Mouse (Mus musculus): Measurements from ENCODE around the gene Emsy. TPM values are rescaled to one million over a fixed set of nuclear protein-coding genes. Genes with fewer than 3 reads are reported as not detected.

The Emsy gene
- total and polyA plus RNA-seq, 2 experiments from 2014 or later, result 25.8 to 43.0 TPM

DNA sequence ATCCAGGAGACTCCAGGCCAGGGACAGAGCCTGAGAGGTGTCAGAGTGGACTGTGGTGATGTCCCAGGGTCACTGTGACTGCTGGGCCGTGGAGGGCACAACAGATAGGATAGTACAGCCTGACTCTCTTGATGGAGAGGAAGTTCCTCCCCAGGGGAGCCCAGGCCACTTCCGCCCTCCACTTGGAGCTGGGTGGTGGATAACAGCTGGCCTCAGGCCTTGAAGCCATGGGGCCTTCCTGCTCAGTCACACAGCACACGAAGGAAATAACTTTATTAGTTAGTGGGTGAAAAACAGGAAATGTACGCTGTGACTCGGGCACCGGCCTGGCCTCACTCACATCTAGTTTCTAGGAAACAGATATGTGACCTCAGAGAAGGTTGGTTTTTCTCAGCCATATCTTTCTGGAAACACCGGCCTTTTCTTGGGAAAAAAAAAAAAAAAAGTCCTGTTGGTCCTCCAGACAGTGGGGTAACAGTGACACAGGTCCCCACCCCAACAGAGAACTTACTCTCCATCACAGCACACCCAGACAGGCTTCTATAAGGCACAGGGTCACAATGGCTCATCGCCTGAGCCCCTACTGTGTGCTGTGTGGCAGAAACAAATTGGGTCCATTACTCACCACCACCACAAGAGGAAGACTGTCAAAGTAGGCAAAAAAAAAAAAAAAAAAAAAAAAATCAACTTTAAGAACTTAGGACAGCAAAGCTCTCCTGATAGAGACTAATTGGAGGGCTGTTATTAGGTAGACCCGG is 91.8 kb downstream of the Emsy start:
- H3K27ac ChIP-seq (ENCODE audit: low read depth, low read length), result no peak overlapping the region
- H3K9me3 ChIP-seq (ENCODE audit: low read length), result no peaks in the 10 kb centered on the region
- no peaks in the 10 kb centered on the region for H3K4me1 ChIP-seq (ENCODE audit: insufficient read depth, low read length)
- no peak for DNase-seq (ENCODE audit: low spot score)
- H3K36me3 ChIP-seq (ENCODE audit: insufficient read depth, low read length), result no peaks in the 10 kb centered on the region
- TF ChIP-seq CTCF (IDR thresholded peaks at IDR 0.05), result no peak
- no peak for ATAC-seq (ENCODE audit: low FRiP score)
- H3K4me2 ChIP-seq (ENCODE audit: low read depth, low read length, poor library complexity, severe bottlenecking), result no peak overlapping the region
- WGBS, result 84% methylated on average over 9 of the region's 9 CpGs
- no peaks in the 10 kb centered on the region for H3K27me3 ChIP-seq (ENCODE audit: insufficient read depth, low read length)
- no peak overlapping the region for H3K9ac ChIP-seq (replicated peaks; ENCODE audit: low read length, poor library complexity, severe bottlenecking)
- H3K4me3 ChIP-seq (ENCODE audit: low read depth, low read length), result no peak overlapping the region

DNA sequence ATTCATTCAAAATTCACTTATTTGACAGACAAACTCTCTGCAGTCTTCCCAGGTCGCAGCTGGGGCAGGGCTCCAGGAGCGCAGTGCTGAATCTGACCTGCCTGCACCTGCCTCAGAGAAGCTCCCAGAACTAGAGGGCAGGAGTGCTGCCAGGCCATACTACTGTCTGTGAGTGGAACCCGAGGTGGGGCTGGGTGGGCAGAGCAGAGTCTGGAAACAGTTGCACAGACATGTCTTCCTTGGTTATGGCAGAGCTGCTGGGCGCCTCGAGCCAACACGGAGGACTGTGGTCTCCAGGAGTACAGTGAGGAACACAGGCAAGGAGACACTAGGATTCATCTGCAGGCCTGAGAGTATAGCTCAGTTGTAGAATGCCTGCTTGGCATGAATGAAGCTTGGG is 92.6 kb downstream of the Emsy start:
- Histone ChIP-seq H3K9me3 (ENCODE audit: low read length) (no peaks in the 10 kb centered on the region), H3K27me3 (ENCODE audit: insufficient read depth, low read length) (no peaks in the 10 kb centered on the region), H3K9ac (replicated peaks; ENCODE audit: low read length, poor library complexity, severe bottlenecking) (no peak overlapping the region), H3K4me3 (ENCODE audit: low read depth, low read length) (no peak overlapping the region), H3K4me2 (ENCODE audit: low read depth, low read length, poor library complexity, severe bottlenecking) (no peak overlapping the region), H3K4me1 (ENCODE audit: insufficient read depth, low read length) (no peaks in the 10 kb centered on the region), H3K36me3 (ENCODE audit: insufficient read depth, low read length) (no peaks in the 10 kb centered on the region), H3K27ac (ENCODE audit: low read depth, low read length) (no peak overlapping the region)
- no peak for TF ChIP-seq CTCF (IDR thresholded peaks at IDR 0.05)
- WGBS, result 91% methylated on average over 6 of the region's 6 CpGs
- DNase-seq (ENCODE audit: low spot score) (no peak), ATAC-seq (ENCODE audit: low FRiP score) (no peak)

GRCm38 (mm10) chr7:98562966-98563365 is 93.6 kb downstream of the Emsy start:
- no peaks in the 10 kb centered on the region for H3K36me3 ChIP-seq (ENCODE audit: insufficient read depth, low read length)
- H3K9ac ChIP-seq (replicated peaks; ENCODE audit: low read length, poor library complexity, severe bottlenecking), result no peak overlapping the region
- H3K4me3 ChIP-seq (ENCODE audit: low read depth, low read length), result no peak overlapping the region
- DNase-seq (ENCODE audit: low spot score), result no peak
- no peak overlapping the region for H3K4me2 ChIP-seq (ENCODE audit: low read depth, low read length, poor library complexity, severe bottlenecking)
- H3K9me3 ChIP-seq (ENCODE audit: low read length), result no peaks in the 10 kb centered on the region
- no peak for ATAC-seq (ENCODE audit: low FRiP score)
- H3K4me1 ChIP-seq (ENCODE audit: insufficient read depth, low read length), result no peaks in the 10 kb centered on the region
- H3K27ac ChIP-seq (ENCODE audit: low read depth, low read length), result no peak overlapping the region
- WGBS, result 90% methylated on average over 5 of the region's 5 CpGs
- TF ChIP-seq CTCF (IDR thresholded peaks at IDR 0.05), result no peak
- H3K27me3 ChIP-seq (ENCODE audit: insufficient read depth, low read length), result no peaks in the 10 kb centered on the region

- Histone ChIP-seq H3K4me1 (ENCODE audit: insufficient read depth, low read length) (no peaks in the 10 kb centered on the region), H3K27ac (ENCODE audit: low read depth, low read length) (no peak overlapping the region), H3K4me2 (ENCODE audit: low read depth, low read length, poor library complexity, severe bottlenecking) (no peak overlapping the region), H3K36me3 (ENCODE audit: insufficient read depth, low read length) (no peaks in the 10 kb centered on the region), H3K9ac (replicated peaks; ENCODE audit: low read length, poor library complexity, severe bottlenecking) (no peak overlapping the region), H3K4me3 (ENCODE audit: low read depth, low read length) (no peak overlapping the region), H3K9me3 (ENCODE audit: low read length) (no peaks in the 10 kb centered on the region), H3K27me3 (ENCODE audit: insufficient read depth, low read length) (no peaks in the 10 kb centered on the region)
- no peak for TF ChIP-seq CTCF (IDR thresholded peaks at IDR 0.05)
- ATAC-seq (ENCODE audit: low FRiP score), result no peak
- DNase-seq (ENCODE audit: low spot score), result no peak
- 83% methylated on average over 8 of the region's 8 CpGs for WGBS
These were observed 94.4 kb downstream of the Emsy start for GRCm38 (mm10) chr7:98562186-98562585.

- ATAC-seq (ENCODE audit: low FRiP score) (no peak), DNase-seq (ENCODE audit: low spot score) (no peak)
- Histone ChIP-seq H3K4me2 (ENCODE audit: low read depth, low read length, poor library complexity, severe bottlenecking) (no peak overlapping the region), H3K9me3 (ENCODE audit: low read length) (no peaks in the 10 kb centered on the region), H3K36me3 (ENCODE audit: insufficient read depth, low read length) (no peaks in the 10 kb centered on the region), H3K27ac (ENCODE audit: low read depth, low read length) (no peak overlapping the region), H3K4me3 (ENCODE audit: low read depth, low read length) (no peak overlapping the region), H3K4me1 (ENCODE audit: insufficient read depth, low read length) (no peaks in the 10 kb centered on the region), H3K9ac (replicated peaks; ENCODE audit: low read length, poor library complexity, severe bottlenecking) (no peak overlapping the region), H3K27me3 (ENCODE audit: insufficient read depth, low read length) (no peaks in the 10 kb centered on the region)
- 83% methylated on average over 12 of the region's 12 CpGs for WGBS
- no peak for TF ChIP-seq CTCF (IDR thresholded peaks at IDR 0.05)
These were observed 94.9 kb downstream of the Emsy start for GRCm38 (mm10) chr7:98561556-98562164.

DNA sequence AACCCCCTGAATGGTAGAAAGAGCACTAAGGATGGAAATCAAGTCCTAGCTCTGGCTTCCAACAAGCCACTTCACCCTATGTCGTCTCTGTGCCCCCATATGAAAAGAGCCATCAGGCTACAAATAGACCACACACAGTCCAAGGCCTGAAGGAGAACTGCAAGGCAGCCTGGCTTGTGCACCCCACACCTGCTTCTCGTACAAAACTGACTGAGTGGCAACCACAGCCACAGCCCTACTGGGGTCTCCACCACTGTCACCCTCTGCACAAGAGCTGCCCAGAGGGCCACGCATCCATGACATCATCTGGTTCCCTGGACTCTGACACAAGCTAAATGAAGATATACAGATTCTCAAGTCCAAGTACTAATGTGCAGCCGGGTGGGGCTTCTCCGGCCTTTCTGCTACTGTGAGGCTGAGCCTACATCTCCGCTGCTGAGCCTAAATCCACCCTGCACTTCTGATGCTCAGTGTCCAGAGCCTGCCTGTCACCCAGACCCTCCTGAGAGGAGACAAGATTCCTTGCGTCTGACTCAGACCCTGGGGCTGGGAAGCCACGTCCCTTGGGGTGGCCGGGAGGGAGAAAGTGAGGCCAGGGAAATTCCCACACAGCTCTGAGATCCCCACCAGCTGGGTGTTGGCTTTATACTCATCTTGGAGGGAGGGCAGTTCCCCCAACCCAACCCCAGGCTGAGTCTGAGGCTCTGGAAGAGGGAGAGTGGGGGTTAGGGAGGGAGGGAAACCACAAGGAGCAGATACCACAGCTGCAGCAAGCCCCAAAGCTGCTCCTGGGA is 98.3 kb downstream of the Emsy start:
- Histone ChIP-seq H3K4me1 (ENCODE audit: insufficient read depth, low read length) (no peaks in the 10 kb centered on the region), H3K27me3 (ENCODE audit: insufficient read depth, low read length) (no peaks in the 10 kb centered on the region), H3K36me3 (ENCODE audit: insufficient read depth, low read length) (no peaks in the 10 kb centered on the region), H3K4me2 (ENCODE audit: low read depth, low read length, poor library complexity, severe bottlenecking) (no peak overlapping the region), H3K9ac (replicated peaks; ENCODE audit: low read length, poor library complexity, severe bottlenecking) (no peak overlapping the region), H3K4me3 (ENCODE audit: low read depth, low read length) (no peak overlapping the region), H3K9me3 (ENCODE audit: low read length) (no peaks in the 10 kb centered on the region), H3K27ac (ENCODE audit: low read depth, low read length) (no peak overlapping the region)
- ATAC-seq (ENCODE audit: low FRiP score), result no peak
- 75% methylated on average over 9 of the region's 9 CpGs for WGBS
- no peak for TF ChIP-seq CTCF (IDR thresholded peaks at IDR 0.05)
- DNase-seq (ENCODE audit: low spot score), result no peak
